Mouse (Mus musculus): ENCODE results near the gene Calml4. TPM values are rescaled to one million over a fixed set of nuclear protein-coding genes. Genes with fewer than 3 reads are reported as not detected.

The Calml4 gene
- 1.1 TPM for polyA plus RNA-seq (2014; fragmentation: Illumina TruSeq; extraction: RNeasy Lipid Tissue Mini Kit (QIAGEN cat#74804); ENCODE audit: low read depth, low replicate concordance)

DNA sequence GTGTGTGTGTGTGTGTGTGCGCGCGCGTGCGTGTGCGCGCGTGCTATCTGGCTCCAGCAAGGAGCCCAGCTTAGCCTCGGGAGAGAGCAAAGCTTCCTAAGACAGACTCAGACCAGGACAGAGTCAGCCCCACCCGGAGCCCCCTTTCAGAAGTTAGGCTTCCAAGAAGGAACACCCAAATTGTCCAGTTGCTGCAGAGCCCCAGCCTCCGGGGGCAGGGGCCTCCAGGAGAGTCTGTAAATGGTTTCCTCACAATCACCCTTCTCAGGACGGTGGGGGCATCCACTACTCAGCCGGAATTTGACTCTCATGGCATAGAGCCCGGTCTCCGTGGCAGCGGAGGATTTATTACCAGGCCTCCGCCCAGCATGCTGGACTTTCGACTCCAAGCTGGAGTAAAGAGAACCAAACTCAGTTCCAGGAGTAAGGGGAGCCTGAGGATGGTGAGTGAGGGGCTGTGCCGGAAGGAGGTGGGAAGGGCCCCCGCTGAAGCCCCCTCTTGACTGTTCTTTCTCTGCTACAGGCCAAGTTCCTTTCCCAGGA, at the start of gene Calml4:
TSS of gene Calml4 (plus strand) at position 362 of the 543 bp plus-strand sequence.

DNA sequence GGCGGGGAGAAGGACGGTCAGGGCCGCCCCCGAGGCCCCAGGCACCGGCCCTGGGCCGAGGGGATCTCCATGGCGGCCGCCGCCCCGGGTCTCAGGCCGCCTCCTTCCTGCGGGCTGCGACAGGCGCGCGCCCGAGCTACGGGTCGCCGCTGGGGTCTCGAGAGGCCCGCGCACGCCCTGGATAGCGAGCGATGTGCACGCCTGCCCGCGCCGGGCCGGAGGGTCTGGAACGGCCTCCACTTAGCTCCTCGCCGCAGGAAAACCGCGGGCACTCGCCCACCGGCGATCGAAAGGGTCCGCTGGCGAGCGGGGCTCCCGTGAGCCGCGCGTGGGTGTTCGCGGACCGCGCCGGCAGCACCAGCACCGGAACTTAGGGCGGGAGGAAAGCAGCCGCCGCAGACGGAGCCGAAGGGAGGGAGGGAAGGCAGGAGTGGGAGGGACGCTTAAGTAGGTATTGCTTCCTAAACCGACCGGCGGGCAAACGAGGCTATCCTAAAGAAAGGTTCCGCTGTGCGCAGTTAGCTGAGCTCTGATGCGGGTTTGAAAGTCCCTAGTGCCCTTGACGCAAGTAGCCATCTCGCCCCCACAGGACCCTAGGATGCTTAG, 46.3 kb upstream of the Calml4 start, which contains the start of gene Fem1b:
TSS of gene Fem1b (minus strand) at position 419 of the 606 bp plus-strand sequence.

DNA sequence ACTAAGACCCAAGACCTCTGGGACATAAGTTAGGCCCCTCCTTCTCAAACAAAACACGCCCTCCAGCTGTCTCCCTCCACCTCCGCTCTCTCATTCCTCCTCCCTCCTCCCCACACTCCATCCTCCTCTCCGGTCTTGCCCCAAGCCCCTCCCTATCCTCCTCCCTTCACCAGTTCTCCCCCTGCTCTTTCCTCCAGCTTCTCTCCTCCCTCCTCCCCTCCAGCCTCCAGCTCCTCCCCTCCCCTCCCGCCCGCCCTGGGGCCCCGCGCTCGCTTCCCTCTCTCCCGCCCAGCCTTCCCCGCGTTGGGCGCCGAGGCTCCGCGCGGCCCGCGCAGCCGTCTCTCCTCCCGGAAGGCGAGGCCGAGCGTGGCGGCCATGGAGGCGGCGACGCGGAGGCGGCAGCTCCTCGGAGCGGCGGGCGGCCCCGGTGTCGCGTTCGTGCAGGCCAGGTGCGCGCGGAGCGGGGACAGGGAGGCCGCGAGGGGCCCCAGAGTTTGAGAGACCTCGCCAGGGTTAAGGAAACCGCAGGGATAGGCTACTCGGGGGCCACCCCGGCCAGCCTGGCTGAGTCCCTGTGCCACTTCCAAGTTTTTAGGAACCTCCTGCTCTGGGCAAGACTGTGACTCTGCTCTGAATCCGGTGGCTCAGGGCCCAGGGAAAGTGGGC, 19.2 kb upstream of the Calml4 start, which contains the start of gene Cln6:
TSS of gene Cln6 (plus strand) at position 280 of the 666 bp plus-strand sequence.

Other genes with a start within 250 kb of the Calml4 start
- gene Itga11, start 180.3 kb upstream of the Calml4 start, polyA plus RNA-seq (2014; fragmentation: Illumina TruSeq; extraction: RNeasy Lipid Tissue Mini Kit (QIAGEN cat#74804); ENCODE audit: low read depth, low replicate concordance) = not detected
- gene Fem1b, start 46.1 kb upstream of the Calml4 start, polyA plus RNA-seq (2014; fragmentation: Illumina TruSeq; extraction: RNeasy Lipid Tissue Mini Kit (QIAGEN cat#74804); ENCODE audit: low read depth, low replicate concordance) = 9.9 TPM
- gene Cln6, start 19.3 kb upstream of the Calml4 start, polyA plus RNA-seq (2014; fragmentation: Illumina TruSeq; extraction: RNeasy Lipid Tissue Mini Kit (QIAGEN cat#74804); ENCODE audit: low read depth, low replicate concordance) = 0.87 TPM
- 12.6 TPM for gene Pias1, start 129.8 kb downstream of the Calml4 start, polyA plus RNA-seq (2014; fragmentation: Illumina TruSeq; extraction: RNeasy Lipid Tissue Mini Kit (QIAGEN cat#74804); ENCODE audit: low read depth, low replicate concordance)

Data from liver, adult 10 weeks (tissue).